Mouse (Mus musculus) thymus, adult 2 months (tissue): ENCODE results near the gene Pknox2.

Source experiments
- CTCF ChIP-seq: fragments of 200-500 bp; IDR thresholded peaks from 2 replicates; pipeline ENCODE4 v1.5.1; 2012; ENCODE audit warnings: mild to moderate bottlenecking, control low read depth, low read length, moderate library complexity, borderline replicate concordance; ENCODE audit not compliant: control insufficient read depth, poor library complexity, insufficient read depth; ENCODE audit errors: extremely low read depth
- POLR2A ChIP-seq: fragments of 200-500 bp; IDR thresholded peaks from 2 replicates; pipeline ENCODE4 v1.6.1; 2012; ENCODE audit warnings: mild to moderate bottlenecking, low read length, control low read depth, moderate library complexity; ENCODE audit not compliant: control insufficient read depth, poor library complexity, insufficient read depth; ENCODE audit errors: extremely low read depth

DNA sequence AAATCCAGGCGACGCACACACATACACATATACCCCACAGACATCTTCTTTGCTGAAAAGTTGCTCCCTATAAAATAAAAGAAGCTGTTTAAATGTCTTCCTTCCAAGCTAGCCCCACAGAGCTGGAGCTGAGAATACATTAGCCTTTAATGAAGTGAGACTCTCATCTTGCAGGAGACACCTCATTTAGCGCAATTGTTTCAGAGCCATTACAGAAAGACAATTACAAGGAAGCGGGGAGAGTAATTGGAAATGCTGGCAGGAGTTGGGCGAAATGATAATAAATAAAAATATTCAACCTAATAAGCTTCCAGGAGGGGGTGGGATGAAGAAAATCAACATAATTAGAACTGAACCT lies 79.8 kb downstream of the Pknox2 start:
- TF ChIP-seq CTCF: no peak
- no peak for TF ChIP-seq POLR2A
